Mouse (Mus musculus): ENCODE measurements at regions not wholly inside any gene's neighbourhood (a gene's known extent, or its start where the extent isn't known, plus 50 kb on each side); places are given as distances from the start of the nearest gene placed in this dataset.

DNA sequence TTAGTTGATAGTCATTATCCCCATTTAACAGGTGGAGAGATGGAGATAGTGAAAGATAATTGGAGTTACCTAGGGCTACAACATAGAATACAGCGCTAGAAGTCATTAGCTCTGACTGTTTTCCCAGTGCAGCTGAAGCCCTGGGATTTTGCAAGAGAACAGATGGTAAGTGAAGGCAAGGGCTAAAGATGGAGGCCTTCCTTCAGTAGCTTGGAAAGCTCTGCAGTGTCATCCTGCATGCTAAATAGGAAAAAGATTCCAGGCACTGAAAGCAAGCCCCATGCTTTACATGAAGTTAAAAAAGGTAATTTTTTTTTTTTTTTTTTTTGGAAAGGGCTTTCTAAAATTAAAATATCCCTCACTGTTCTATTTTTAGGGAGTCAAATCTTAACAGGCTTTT is 477.2 kb upstream of the Syt1 start:
- no peak for TF ChIP-seq MAFK (IDR thresholded peaks at IDR 0.05; ENCODE audit: insufficient read depth, low read depth, low read length)
- TF ChIP-seq ZC3H11A (IDR thresholded peaks at IDR 0.05; ENCODE audit: borderline replicate concordance, low read depth, low read length) = no peak
- no peak for TF ChIP-seq HCFC1 (IDR thresholded peaks at IDR 0.05; ENCODE audit: borderline replicate concordance, insufficient read depth, low read length)
